Mouse (Mus musculus): ENCODE results near the gene Tmem19. TPM values are rescaled to one million over a fixed set of nuclear protein-coding genes. Genes with fewer than 3 reads are reported as not detected.

Tmem19 gene
- total RNA-seq (2023), result 10 to 100 TPM; 22.5 to 22.8 TPM

DNA sequence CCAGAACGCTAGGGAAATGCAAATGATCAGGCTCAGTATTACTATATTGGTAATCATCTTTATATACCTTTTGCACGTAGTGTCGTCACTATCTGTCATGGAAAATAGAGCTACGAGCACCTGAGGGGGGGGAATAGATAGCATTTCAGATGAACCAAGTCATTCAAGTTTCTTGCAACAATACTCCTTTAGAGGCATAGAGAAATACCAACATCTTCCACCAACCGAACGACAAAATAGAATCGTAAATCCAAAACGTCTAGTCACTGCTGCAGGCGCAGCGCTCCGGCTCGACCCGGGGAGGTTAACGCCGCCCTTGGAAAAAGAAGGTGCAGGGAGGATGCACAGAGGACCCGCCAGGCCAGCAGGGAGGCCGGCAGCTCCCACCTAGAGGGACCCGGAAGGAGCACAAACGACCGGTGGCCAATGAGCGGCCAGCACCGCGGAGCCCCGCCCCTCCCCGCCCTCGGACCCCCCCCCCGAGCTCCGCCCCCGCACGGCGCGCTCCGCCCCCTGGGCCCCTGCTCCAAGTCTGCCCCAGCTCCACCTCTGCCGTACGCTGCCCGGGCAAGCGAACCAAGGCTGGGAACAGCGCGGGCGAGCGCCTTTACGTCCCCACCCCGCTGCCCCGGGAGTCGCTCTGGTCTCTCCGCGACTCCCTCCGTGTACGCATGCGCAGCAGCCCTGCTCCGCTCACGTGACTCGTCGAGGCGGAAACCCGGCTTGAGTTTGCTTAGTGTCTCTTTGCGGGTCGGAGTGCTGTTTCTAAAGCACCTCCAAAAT, at the start of gene Tmem19:
TSS of gene Tmem19 (minus strand) at position 662 of the 783 bp plus-strand sequence.

DNA sequence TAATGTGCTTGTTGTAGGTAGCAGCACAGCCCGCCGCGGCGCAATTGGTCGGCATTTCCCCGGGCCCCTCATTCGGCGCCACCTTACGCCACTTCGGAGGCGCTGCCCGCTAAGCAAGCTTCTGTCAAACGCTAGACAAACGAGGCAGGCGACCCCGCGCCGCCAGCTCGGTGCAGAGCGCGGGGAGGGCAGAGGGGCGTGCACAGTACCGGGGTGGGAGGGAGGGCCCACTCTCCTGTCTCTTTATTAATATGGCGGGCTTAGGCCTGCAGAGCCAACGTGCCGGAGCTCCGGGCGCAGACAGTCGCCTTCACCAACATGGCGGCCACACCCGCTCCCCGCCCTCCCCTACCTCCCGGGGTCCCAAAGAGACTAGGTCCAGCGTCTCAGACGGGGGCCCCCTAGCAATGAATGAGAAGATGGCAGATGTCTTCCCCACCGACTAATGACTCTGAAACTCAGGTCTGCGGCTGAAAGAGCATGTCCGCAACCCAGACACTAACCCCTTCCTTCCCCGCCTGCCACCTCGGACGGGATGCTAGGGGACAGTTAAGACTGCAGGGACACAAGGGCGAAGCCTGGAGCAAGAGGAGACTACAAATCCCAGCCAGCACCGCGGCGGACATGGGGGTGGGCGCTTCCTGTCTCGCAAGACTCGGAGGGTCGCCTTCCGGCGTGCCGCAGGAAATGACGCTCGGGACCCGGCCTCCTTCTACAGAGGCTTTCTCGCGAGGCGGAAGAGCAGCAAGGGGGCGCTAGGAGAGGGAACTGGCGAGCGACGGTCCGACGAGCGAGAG, 22.1 kb upstream of the Tmem19 start, which contains the start of the genes Thap2 and Zfc3h1:
TSS of gene Thap2 (minus strand) at position 223 of the 797 bp plus-strand sequence.
TSS of gene Zfc3h1 (plus strand) at position 739 of the 797 bp plus-strand sequence.

DNA sequence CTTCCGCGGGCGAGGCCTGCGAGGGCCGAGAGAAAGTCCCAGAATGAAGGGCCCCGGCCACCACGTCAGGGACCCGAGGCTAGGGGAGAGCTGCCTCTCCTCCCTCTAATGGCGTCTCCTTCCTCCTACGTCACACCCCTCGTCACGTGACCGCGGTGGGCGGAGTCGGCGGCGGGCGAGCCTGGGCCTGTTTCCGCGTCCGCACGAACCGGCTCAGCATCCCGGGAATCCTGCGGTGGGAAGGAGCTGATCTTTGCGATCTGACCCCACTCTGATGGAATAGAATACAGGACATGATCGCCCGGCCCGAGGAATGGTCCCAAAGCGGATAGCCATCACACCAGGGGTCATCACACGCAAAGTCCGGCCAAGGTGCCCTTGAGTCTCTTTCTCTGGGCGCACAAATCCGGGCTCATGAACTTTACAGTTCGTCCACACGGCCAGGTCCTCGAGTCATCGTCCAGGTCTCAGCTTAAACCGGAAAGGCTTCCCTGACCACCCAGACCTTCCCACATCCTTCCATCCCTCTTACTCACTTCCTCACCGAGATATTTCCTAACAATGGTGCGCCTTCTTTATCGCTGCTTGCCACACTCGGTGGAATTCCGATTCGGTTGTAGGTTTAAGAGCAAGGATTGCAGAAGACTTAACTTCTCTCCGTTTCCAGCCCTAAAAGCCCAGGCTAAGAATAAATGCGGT, 46.7 kb downstream of the Tmem19 start, which contains the start of gene Rab21:
TSS of gene Rab21 (minus strand) at position 122 of the 699 bp plus-strand sequence.

Other genes starting within 250 kb of the Tmem19 start
- gene Tph2, start 177.5 kb downstream of the Tmem19 start, total RNA-seq (2023), result not detected
- 100 to 1,000 TPM in 1 of 2 experiments, 10 to 100 TPM in 1; 91.2 to 116 TPM for gene Tbc1d15, start 111.0 kb downstream of the Tmem19 start, total RNA-seq (2023)
- gene Rab21, start 46.9 kb downstream of the Tmem19 start, total RNA-seq (2023), result 10 to 100 TPM; 45.1 to 48.6 TPM
- gene Thap2, start 21.9 kb upstream of the Tmem19 start, total RNA-seq (2023), result 1 to 10 TPM; 5.9 to 8.6 TPM
- gene Zfc3h1, start 22.5 kb upstream of the Tmem19 start, total RNA-seq (2023), result 10 to 100 TPM; 68.8 to 74.7 TPM
- not detected for gene A930009A15Rik, start 207.5 kb upstream of the Tmem19 start, total RNA-seq (2023)
- not detected for gene Lgr5, start 225.3 kb upstream of the Tmem19 start, total RNA-seq (2023)